Mouse (Mus musculus) forebrain, embryonic 11.5 days (tissue): Measurements from ENCODE around the gene Cse1l. TPM values are rescaled to one million over a fixed set of nuclear protein-coding genes. Genes with fewer than 3 reads are reported as not detected.

ENCODE experiments used
- ATAC-seq: fragments of 200-750 bp; cut with Nextera tagmentation; replicated peaks from 2 replicates; pipeline ENCODE4 v1.8.0; 2017; ENCODE audit warnings: moderate TSS enrichment; ENCODE audit not compliant: low FRiP score
- DNase-seq: peaks from one replicate; pipeline ENCODE4 v3.0.0-alpha.2; 2017; ENCODE audit warnings: low spot score
- H3K27ac ChIP-seq: fragments of 300-500 bp; sonication (generic); 2 replicates; pipeline ENCODE4 v1.5.1; 2014; ENCODE audit warnings: low read depth, low read length
- H3K27me3 ChIP-seq: fragments of 300-500 bp; sonication (generic); 2 replicates; pipeline ENCODE4 v1.6.1; 2014; ENCODE audit warnings: mild to moderate bottlenecking, low read length, mixed read lengths; ENCODE audit not compliant: control insufficient read depth, insufficient read depth
- H3K36me3 ChIP-seq: fragments of 300-500 bp; sonication (generic); 2 replicates; pipeline ENCODE4 v1.6.1; 2014; ENCODE audit warnings: mild to moderate bottlenecking, low read length, moderate library complexity, mixed read lengths; ENCODE audit not compliant: control insufficient read depth, insufficient read depth
- H3K4me1 ChIP-seq: fragments of 300-500 bp; sonication (generic); replicated peaks from 2 replicates; pipeline ENCODE4 v1.6.1; 2014; ENCODE audit warnings: low read length, mixed read lengths; ENCODE audit not compliant: control insufficient read depth, insufficient read depth
- H3K4me2 ChIP-seq: fragments of 300-500 bp; sonication (generic); 2 replicates; pipeline ENCODE4 v1.6.1; 2014; ENCODE audit warnings: low read depth, mild to moderate bottlenecking, low read length, moderate library complexity, mixed read lengths; ENCODE audit not compliant: severe bottlenecking
- H3K4me3 ChIP-seq: fragments of 300-500 bp; sonication (generic); 2 replicates; pipeline ENCODE4 v1.5.1; 2014; ENCODE audit warnings: low read depth, low read length
- H3K9ac ChIP-seq: fragments of 300-500 bp; sonication (generic); 2 replicates; pipeline ENCODE4 v1.6.1; 2014; ENCODE audit warnings: low read length
- H3K9me3 ChIP-seq: fragments of 300-500 bp; sonication (generic); 2 replicates; pipeline ENCODE4 v1.6.1; 2016; ENCODE audit warnings: low read length, mixed read lengths; ENCODE audit not compliant: control insufficient read depth
- WGBS: fragments of 180-500 bp; shearing (Covaris S2); extraction: QIAGEN DNeasy Blood & Tissue Kit; methylation state at CpG from one replicate; pipeline ENCODE4 v1.1.7; 2014; 5-methylcytosine and 5-hydroxymethylcytosine counted together
- polyA plus RNA-seq: library from polyadenylated mRNA; unstranded; fragments of >200 nt; fragmentation: Nextera tagmentation; extraction: Ambion mirVana; gene quantifications from 2 replicates; pipeline ENCODE4 v1.2.1, GENCODE M21; 2014

The Cse1l gene
- polyA plus RNA-seq, 1 experiment from 2014 or later, result 240 TPM

DNA sequence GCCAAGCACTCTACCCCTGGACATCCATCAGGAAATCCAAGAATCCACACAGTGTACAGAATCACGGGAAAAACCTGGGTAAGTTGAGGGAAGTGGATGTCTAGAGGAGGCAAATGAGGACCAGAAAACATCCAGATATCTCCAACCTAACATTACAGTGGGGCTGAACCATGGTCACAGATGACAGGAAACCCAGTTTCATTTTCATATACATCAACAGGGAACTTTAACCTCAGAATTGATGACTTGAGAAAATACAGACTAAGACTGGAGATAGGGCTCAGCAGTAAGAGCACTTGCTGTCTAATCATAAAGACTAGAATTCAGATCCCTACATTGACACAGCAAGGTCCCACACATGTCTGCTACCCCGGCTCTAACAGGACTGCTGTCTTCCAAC, 58.9 kb downstream of the Cse1l start:
- Histone ChIP-seq H3K4me1 (no peaks in the 10 kb centered on the region), H3K9me3 (no peaks in the 10 kb centered on the region), H3K36me3 (no peaks in the 10 kb centered on the region; the same call in 1 of the 2 replicates), H3K4me2 (no peak overlapping the region), H3K27me3 (no peaks in the 10 kb centered on the region), H3K4me3 (no peak overlapping the region), H3K27ac (no peak overlapping the region), H3K9ac (no peak overlapping the region)
- WGBS, result 94% methylated on average over 2 of the region's 2 CpGs
- DNase-seq, result no peak
- ATAC-seq, result no peak

DNA sequence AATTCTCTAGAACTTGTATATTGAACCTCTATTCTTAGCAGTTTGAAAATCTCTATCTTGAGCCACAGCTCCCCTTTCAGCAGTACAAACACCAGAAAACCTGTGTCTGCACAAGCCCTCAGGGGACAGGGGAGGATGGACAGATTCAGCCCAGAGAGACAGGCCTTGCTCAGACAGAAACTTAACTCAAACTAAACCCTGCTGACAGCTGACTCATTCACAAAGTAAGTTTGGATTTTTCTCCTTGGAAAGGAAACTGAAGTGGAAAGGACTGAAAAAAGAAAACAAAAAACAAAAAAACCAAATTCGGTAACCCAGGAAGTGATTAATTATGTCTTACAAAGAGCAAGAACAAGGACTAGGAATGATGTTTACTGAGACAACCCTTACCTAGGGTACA, 67.3 kb downstream of the Cse1l start:
- no peak for ATAC-seq
- WGBS, result 91% methylated on average over 1 of the region's 1 CpGs

DNA sequence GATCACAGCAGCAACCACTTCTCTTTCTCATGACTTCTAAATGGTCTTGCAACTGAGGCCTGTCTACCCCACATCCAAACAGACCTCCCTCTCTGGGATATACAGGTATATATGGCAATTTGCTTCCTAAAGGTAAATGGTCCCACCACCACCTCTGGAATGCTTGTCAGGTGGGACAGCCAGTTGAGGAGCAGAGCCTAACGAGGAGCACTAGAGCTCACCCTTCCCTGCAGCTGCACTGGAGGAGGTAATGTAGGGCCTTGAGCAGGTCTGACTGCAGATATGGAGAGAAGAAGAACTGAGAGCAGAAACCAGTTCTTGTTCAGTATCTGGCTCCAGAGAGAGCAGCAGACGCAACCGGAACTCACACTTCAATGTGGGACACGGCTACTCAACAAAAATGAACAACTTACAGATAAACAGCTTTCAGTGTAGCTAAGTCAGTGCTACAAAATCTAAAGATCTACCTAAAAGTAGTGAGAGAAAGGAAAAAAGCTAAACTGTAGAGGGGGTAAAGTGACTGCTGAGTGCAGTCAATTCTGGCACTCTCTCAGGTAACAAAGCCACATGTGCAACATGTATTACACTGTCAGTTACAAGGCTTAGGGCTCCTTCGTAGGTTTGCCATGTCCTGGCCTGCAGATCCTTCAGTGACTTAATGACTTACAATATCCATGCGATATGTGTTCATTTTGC, 68.5 kb downstream of the Cse1l start:
- WGBS, result 89% methylated on average over 6 of the region's 6 CpGs
- ATAC-seq (no peak), DNase-seq (no peak)
- no peaks in the 10 kb centered on the region for H3K4me1 ChIP-seq
- H3K27me3 ChIP-seq, result no peaks in the 10 kb centered on the region
- no peak overlapping the region for H3K4me2 ChIP-seq
- no peak overlapping the region for H3K9ac ChIP-seq
- H3K9me3 ChIP-seq, result no peaks in the 10 kb centered on the region
- H3K36me3 ChIP-seq, result no peaks in the 10 kb centered on the region
- H3K27ac ChIP-seq, result no peak overlapping the region
- no peak overlapping the region for H3K4me3 ChIP-seq

More for the DNA sequence above, 67.3 kb downstream of the Cse1l start:
- Histone ChIP-seq H3K4me2 (no peak overlapping the region), H3K4me3 (no peak overlapping the region), H3K9me3 (no peaks in the 10 kb centered on the region), H3K27me3 (no peaks in the 10 kb centered on the region), H3K27ac (no peak overlapping the region), H3K9ac (no peak overlapping the region), H3K4me1 (no peaks in the 10 kb centered on the region), H3K36me3 (no peaks in the 10 kb centered on the region)
- no peak for DNase-seq

DNA sequence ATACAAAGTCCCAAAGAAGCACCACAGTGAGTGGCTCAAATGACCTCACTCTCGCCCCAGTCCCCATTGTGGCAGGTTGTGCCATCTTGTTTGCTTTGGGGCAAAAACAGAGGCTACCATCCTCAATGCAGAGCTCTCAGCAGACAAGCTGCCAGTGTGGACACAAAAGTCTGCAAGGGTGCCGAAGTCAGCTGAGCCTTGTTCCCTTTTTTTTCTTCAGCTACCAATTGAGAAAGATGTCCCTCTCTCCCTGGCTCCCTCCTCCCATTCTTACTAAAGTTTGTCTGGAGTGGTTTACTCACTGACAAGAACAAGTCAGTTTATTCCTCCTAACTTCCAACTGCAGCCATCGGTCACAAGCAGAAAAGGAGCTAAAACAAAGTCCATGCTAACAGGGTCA, 70.5 kb downstream of the Cse1l start:
- Histone ChIP-seq H3K27ac (no peak overlapping the region), H3K9ac (no peak overlapping the region), H3K36me3 (no peaks in the 10 kb centered on the region), H3K27me3 (no peaks in the 10 kb centered on the region), H3K9me3 (no peaks in the 10 kb centered on the region), H3K4me3 (no peak overlapping the region), H3K4me2 (no peak overlapping the region), H3K4me1 (no peaks in the 10 kb centered on the region)
- WGBS, result 79% methylated on average over 3 of the region's 3 CpGs
- DNase-seq (no peak), ATAC-seq (no peak)

DNA sequence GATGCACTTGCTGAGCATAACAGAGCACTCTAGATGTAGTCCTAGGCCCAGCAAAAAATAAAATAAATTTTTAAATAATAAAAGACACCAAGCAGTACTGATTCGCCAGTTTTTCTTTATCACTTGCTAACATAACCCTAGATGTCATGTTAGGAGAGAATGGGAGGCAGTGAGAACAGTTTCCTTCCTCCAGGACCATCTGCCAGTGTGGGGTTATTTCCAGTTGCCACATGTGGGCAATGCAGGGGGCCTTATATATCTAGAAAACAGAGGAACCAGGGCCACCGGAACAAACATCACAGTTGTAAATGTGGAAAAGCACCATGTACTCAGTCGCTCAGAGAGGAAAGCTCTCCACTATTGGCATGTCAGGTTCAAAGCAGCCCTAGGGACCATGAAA, 71.7 kb downstream of the Cse1l start:
- no peak overlapping the region for H3K4me3 ChIP-seq
- H3K36me3 ChIP-seq, result no peaks in the 10 kb centered on the region
- DNase-seq (no peak), ATAC-seq (no peak)
- WGBS, result 84% methylated on average over 3 of the region's 3 CpGs
- no peaks in the 10 kb centered on the region for H3K27me3 ChIP-seq
- no peak overlapping the region for H3K4me2 ChIP-seq
- H3K9me3 ChIP-seq, result no peaks in the 10 kb centered on the region
- no peak overlapping the region for H3K27ac ChIP-seq
- no peaks in the 10 kb centered on the region for H3K4me1 ChIP-seq
- no peak overlapping the region for H3K9ac ChIP-seq

DNA sequence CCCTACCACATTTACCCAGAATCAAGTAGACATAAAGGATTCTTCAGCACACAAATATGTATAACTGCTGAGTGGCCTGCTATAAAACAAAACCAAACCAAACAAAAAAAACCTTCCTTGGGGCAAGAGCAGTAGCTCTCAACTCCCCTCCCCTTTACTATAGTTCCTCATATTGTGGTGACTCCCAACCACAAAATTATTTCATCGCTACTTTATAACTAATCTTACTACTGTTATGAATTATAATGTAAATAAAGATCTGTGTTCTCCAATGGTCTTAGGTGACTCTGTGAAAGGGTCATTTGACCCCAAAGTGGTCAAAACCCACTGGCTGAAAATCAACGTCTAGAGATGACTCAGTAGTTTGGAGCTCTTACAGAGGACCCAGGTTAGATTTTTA, 74.3 kb downstream of the Cse1l start:
- no peak overlapping the region for H3K27ac ChIP-seq
- 93% methylated on average over 2 of the region's 2 CpGs for WGBS
- H3K4me3 ChIP-seq, result no peak overlapping the region
- no peaks in the 10 kb centered on the region for H3K27me3 ChIP-seq
- H3K4me1 ChIP-seq, result no peaks in the 10 kb centered on the region
- DNase-seq (no peak), ATAC-seq (no peak)
- no peak overlapping the region for H3K4me2 ChIP-seq
- no peaks in the 10 kb centered on the region for H3K9me3 ChIP-seq
- H3K36me3 ChIP-seq, result no peaks in the 10 kb centered on the region
- no peak overlapping the region for H3K9ac ChIP-seq

DNA sequence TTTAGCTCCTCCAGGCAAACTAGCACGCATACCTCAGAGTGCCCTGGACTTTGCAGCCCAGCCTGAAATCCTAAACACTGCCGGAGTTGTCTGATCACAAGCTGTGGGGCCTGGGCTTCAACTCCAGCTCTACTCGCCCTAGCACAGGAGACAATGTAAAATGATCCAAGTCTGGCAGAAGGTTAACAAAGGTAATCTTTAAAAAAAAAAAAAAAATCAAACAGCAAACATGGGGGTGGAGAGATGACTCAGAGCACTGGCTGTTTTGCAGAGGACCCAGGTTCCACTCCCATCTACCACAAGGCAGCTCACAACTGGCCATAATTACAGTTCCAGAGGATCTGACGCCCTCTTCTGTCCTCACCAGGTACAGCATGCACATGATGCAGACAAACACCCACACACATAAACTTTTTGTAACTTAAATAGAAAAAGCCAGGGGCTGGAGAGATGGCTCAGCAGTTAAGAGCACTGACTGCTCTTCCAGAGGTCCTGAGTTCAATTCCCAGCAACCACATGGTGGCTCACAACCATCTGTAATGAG, 77.6 kb downstream of the Cse1l start:
- Histone ChIP-seq H3K9ac (no peak overlapping the region), H3K4me3 (no peak overlapping the region), H3K27me3 (no peaks in the 10 kb centered on the region), H3K27ac (no peak overlapping the region), H3K4me2 (no peak overlapping the region), H3K4me1 (no peaks in the 10 kb centered on the region), H3K9me3 (no peaks in the 10 kb centered on the region), H3K36me3 (no peaks in the 10 kb centered on the region)
- DNase-seq (no peak), ATAC-seq (no peak)
- 87% methylated on average over 4 of the region's 4 CpGs for WGBS

DNA sequence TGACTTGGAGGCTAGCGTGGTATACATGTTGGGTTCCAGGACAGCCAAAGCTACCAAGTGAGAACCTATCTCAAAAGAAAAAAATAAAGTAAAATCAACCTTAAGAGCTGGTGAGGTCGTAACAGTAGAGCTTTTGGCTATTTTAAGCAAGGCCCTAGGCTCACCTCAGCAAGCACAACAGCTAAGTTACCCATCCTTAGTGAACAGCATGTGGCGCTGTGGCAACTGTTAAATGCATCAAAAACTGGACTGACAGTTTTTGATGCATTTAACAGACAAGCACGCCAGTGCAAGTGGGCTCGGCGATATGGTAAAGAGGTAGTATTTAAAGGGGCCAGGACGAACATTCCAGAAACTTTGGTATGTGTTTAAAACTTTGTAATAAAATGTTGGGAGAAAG, 85.0 kb downstream of the Cse1l start:
- H3K4me3 ChIP-seq, result no peak overlapping the region
- no peak overlapping the region for H3K9ac ChIP-seq
- no peak overlapping the region for H3K27ac ChIP-seq
- no peaks in the 10 kb centered on the region for H3K9me3 ChIP-seq
- 91% methylated on average over 7 of the region's 7 CpGs for WGBS
- no peak overlapping the region for H3K4me2 ChIP-seq
- no peaks in the 10 kb centered on the region for H3K36me3 ChIP-seq
- ATAC-seq (no peak), DNase-seq (no peak)
- no peaks in the 10 kb centered on the region; the same call in 1 of the 2 replicates for H3K4me1 ChIP-seq
- H3K27me3 ChIP-seq, result no peaks in the 10 kb centered on the region

DNA sequence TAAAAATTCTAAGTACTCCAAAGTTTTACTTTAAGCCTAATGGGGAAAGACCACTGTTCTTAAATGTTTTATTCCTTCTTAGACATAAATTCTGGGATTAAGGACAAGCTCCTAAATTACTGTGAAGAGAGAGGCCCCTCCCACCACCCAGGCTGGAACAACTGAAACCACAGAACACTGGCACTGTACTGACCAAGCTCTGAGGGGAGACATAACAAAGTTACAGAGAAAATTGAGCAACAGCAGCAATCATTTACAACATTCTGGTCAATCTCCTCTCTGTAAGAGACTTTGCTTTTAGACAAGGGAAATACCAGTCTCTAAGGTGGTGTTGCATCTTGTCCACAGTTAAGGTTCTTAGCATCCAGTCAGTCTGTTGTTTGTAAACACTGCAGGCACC, 86.1 kb downstream of the Cse1l start:
- no peak for DNase-seq
- no peaks in the 10 kb centered on the region; the same call in 1 of the 2 replicates for H3K4me1 ChIP-seq
- H3K27ac ChIP-seq, result no peak overlapping the region
- no peaks in the 10 kb centered on the region for H3K9me3 ChIP-seq
- no peaks in the 10 kb centered on the region for H3K27me3 ChIP-seq
- H3K4me3 ChIP-seq, result no peak overlapping the region
- no peak overlapping the region for H3K4me2 ChIP-seq
- H3K9ac ChIP-seq, result no peak overlapping the region
- no peaks in the 10 kb centered on the region for H3K36me3 ChIP-seq
- ATAC-seq, result no peak
